Mouse (Mus musculus): ENCODE results near the gene Hoxd9.

DNA sequence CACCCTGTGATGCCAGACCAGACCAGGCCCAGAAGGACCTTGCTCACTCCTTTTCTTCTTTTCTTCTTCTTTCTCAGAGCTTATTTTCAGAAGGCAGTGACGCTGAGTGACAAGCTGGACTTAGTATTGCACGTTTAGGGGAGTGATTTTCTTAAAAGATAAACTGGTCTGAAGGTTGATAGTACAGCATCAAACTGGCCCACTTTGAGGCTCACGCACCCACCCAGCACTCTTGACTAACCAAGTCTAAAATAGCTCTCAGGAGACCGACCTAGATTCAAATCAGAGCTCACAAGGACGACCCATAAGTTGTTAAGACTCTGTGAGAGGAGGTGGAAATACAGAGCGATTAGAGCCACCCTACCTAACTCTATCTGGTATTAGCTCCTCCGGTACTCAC lies 31.1 kb upstream of the Hoxd9 start:
- TF ChIP-seq CTCF (IDR thresholded peaks at IDR 0.05; ENCODE audit: low read depth) (no peak), EP300 (optimal IDR thresholded peaks at IDR 0.05) (no peak)
